Mouse (Mus musculus) adrenal gland, postnatal 25 days (tissue): ENCODE measurements at regions not wholly inside any gene's neighbourhood (a gene's known extent, or its start where the extent isn't known, plus 50 kb on each side); places are given as distances from the start of the nearest gene placed in this dataset.
"Not testable (repeated sequence)": the region's sequence is repeated elsewhere in the genome, so short reads cannot be mapped to it uniquely, and the experiment has no call there.

Experiments used
- DNase-seq: peaks from one replicate; pipeline ENCODE4 v3.0.0; 2021; ENCODE audit warnings: mixed read lengths

GRCm38 (mm10) chrX:93888480-93888879 is 56.5 kb upstream of the Pdk3 start:
- no peak for DNase-seq

GRCm38 (mm10) chrX:93888966-93889365 is 57.0 kb upstream of the Pdk3 start:
- DNase-seq, result no peak

- DNase-seq, result peak; percentile 56
These were observed 57.5 kb upstream of the Pdk3 start for GRCm38 (mm10) chrX:93889394-93890042.

GRCm38 (mm10) chrX:93896838-93897820 is 65.1 kb upstream of the Pdk3 start:
- DNase-seq, result no peak

GRCm38 (mm10) chrX:93903209-93903608 is 65.2 kb upstream of the AU015836 start:
- no peak for DNase-seq

GRCm38 (mm10) chrX:93905531-93905930 is 62.9 kb upstream of the AU015836 start:
- DNase-seq, result no peak

- peak; percentile 10 for DNase-seq
These were observed 57.2 kb upstream of the AU015836 start for GRCm38 (mm10) chrX:93911087-93911840.

GRCm38 (mm10) chrX:93915548-93915947 is 52.9 kb upstream of the AU015836 start:
- DNase-seq, result no peak

GRCm38 (mm10) chrX:93917367-93917766 is 51.1 kb upstream of the AU015836 start:
- not testable (repeated sequence) for DNase-seq
